Mouse (Mus musculus) E14TG2a.4 (cell line): ENCODE measurements at regions not wholly inside any gene's neighbourhood (a gene's known extent, or its start where the extent isn't known, plus 50 kb on each side); places are given as distances from the start of the nearest gene placed in this dataset.

ENCODE experiments used
- CTCF ChIP-seq: conservative IDR thresholded peaks from 2 replicates; pipeline ENCODE4 v1.5.1; 2014; ENCODE audit warnings: low read length
- NANOG ChIP-seq: IDR thresholded peaks from 2 replicates; pipeline ENCODE4 v1.6.1; 2014; ENCODE audit warnings: borderline replicate concordance, low read length, mixed read lengths

DNA sequence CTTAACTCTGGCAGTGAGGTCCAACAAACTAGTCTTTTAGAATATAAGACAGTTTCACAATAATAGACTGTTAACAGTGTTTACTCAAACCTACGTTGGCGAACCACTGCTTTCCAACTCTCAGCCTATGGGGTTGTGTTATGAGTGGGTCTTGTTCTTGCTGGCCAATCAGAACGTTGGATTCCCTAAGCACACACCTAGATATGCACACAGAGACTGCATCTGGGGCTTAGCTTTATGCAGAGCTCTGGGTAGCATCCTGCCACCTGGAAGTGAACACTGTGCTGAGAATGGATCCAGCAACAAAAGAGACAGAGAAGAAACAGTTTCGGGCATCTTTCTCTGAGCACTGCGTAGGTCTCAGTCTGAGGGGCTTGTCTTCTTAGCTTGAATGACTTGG, 158.0 kb upstream of the N4bp1 start:
- TF ChIP-seq CTCF (no peak), NANOG (no peak)
